Mouse (Mus musculus) hindbrain, postnatal 0 days (tissue): ENCODE measurements around the gene Olfr1110. TPM values are rescaled to one million over a fixed set of nuclear protein-coding genes. Genes with fewer than 3 reads are reported as not detected.
"Not testable (repeated sequence)": the region's sequence is repeated elsewhere in the genome, so short reads cannot be mapped to it uniquely, and the experiment has no call there.

Source experiments
- ATAC-seq: fragments of 200-750 bp; cut with Nextera tagmentation; 2 replicates; pipeline ENCODE4 v1.8.0; 2017; ENCODE audit warnings: mild to moderate bottlenecking, moderate TSS enrichment, moderate library complexity
- DNase-seq: peaks from one replicate; pipeline ENCODE4 v3.0.0-alpha.2; 2015; ENCODE audit warnings: low spot score
- H3K27ac ChIP-seq: fragments of 300-500 bp; sonication (generic); 2 replicates; pipeline ENCODE4 v1.5.1; 2014; ENCODE audit warnings: mild to moderate bottlenecking
- H3K27me3 ChIP-seq: fragments of 300-500 bp; sonication (generic); 2 replicates; pipeline ENCODE4 v1.6.1; 2014; ENCODE audit warnings: low read length, mixed read lengths; ENCODE audit not compliant: insufficient read depth
- H3K36me3 ChIP-seq: fragments of 300-500 bp; sonication (generic); 2 replicates; pipeline ENCODE4 v1.6.1; 2014; ENCODE audit warnings: low read length, mixed read lengths; ENCODE audit not compliant: insufficient read depth
- H3K4me1 ChIP-seq: fragments of 300-500 bp; sonication (generic); 2 replicates; pipeline ENCODE4 v1.6.1; 2014; ENCODE audit warnings: antibody characterized with exemption, low read length, mixed read lengths; ENCODE audit not compliant: insufficient read depth
- H3K4me2 ChIP-seq: fragments of 300-500 bp; sonication (generic); 2 replicates; pipeline ENCODE4 v1.6.1; 2014; ENCODE audit warnings: low read depth, mild to moderate bottlenecking, low read length, moderate library complexity, mixed read lengths
- H3K4me3 ChIP-seq: fragments of 300-500 bp; sonication (generic); 2 replicates; pipeline ENCODE4 v1.5.1; 2014; ENCODE audit warnings: low read length
- H3K9ac ChIP-seq: fragments of 300-500 bp; sonication (generic); replicated peaks from 2 replicates; pipeline ENCODE4 v1.6.1; 2014; ENCODE audit warnings: mild to moderate bottlenecking, low read length, moderate library complexity, mixed read lengths
- H3K9me3 ChIP-seq: fragments of 300-500 bp; sonication (generic); 2 replicates; pipeline ENCODE4 v1.6.1; 2016; ENCODE audit warnings: low read length, mixed read lengths
- CTCF ChIP-seq: IDR thresholded peaks from 2 replicates; pipeline ENCODE4 v1.5.1; 2016; ENCODE audit warnings: antibody characterized with exemption, control low read depth, low read depth
- WGBS: fragments of 180-500 bp; shearing (Covaris S2); extraction: QIAGEN DNeasy Blood & Tissue Kit; methylation state at CpG from one replicate; pipeline ENCODE4 v1.1.7; 2014; 5-methylcytosine and 5-hydroxymethylcytosine counted together
- polyA plus RNA-seq: library from polyadenylated mRNA; unstranded; fragments of >200 nt; fragmentation: Nextera tagmentation; extraction: Ambion mirVana; gene quantifications from 2 replicates; pipeline ENCODE4 v1.2.1, GENCODE M21; 2015
- total RNA-seq: library from RNA; depleted of rRNA; stranded (reverse); fragments of >200 nt; gene quantifications from 2 replicates; pipeline ENCODE4 v1.2.3, GENCODE M21; 2014; rRNA removed

Gene Olfr1110
- total RNA-seq (not detected in 2 replicates), polyA plus RNA-seq (not detected in 2 replicates)

- no peaks in the 10 kb centered on the region for H3K9me3 ChIP-seq
- no peak for DNase-seq
- no peak for TF ChIP-seq CTCF
- no peak within 1 kb of the TSS for H3K4me2 ChIP-seq
- no peak within 1 kb of the TSS for H3K9ac ChIP-seq
- no peak for ATAC-seq
- H3K27ac ChIP-seq, result no peak within 1 kb of the TSS
- 75% methylated on average over 1 of the region's 1 CpGs for WGBS
- no peaks in the 10 kb centered on the region for H3K36me3 ChIP-seq
- H3K4me3 ChIP-seq, result no peak within 1 kb of the TSS
- H3K4me1 ChIP-seq, result no peaks in the 10 kb centered on the region
- H3K27me3 ChIP-seq, result no peaks in the 10 kb centered on the region
Measured at GRCm38 (mm10) chr2:87140200-87140599, at the start of gene Olfr1110. Olfr1110 (minus strand) TSS chr2:87140300.

GRCm38 (mm10) chr2:87187498-87187897 is 47.4 kb upstream of the Olfr1110 start, which contains the start of gene Olfr1112:
Olfr1112 (plus strand) TSS chr2:87187798.
- H3K36me3 ChIP-seq, result no peaks in the 10 kb centered on the region
- no peak within 1 kb of the TSS for H3K27ac ChIP-seq
- DNase-seq, result no peak
- no peaks in the 10 kb centered on the region for H3K27me3 ChIP-seq
- 88% methylated on average over 1 of the region's 1 CpGs for WGBS
- no peak for TF ChIP-seq CTCF
- H3K4me1 ChIP-seq, result no peaks in the 10 kb centered on the region
- H3K9ac ChIP-seq, result no peak within 1 kb of the TSS
- no peak for ATAC-seq
- no peak within 1 kb of the TSS for H3K4me3 ChIP-seq
- H3K4me2 ChIP-seq, result no peak within 1 kb of the TSS
- no peaks in the 10 kb centered on the region for H3K9me3 ChIP-seq

GRCm38 (mm10) chr2:87167731-87168130 is 27.6 kb upstream of the Olfr1110 start:
- WGBS, result 81% methylated on average over 2 of the region's 2 CpGs
- H3K27ac ChIP-seq, H3K36me3 ChIP-seq, DNase-seq, H3K9ac ChIP-seq, H3K4me2 ChIP-seq, ATAC-seq, H3K27me3 ChIP-seq, H3K4me1 ChIP-seq, H3K9me3 ChIP-seq, H3K4me3 ChIP-seq: not testable (repeated sequence)

GRCm38 (mm10) chr2:87152524-87152923 is 12.4 kb upstream of the Olfr1110 start, which contains the start of gene Olfr1111:
Olfr1111 (minus strand) TSS chr2:87152624.
- H3K36me3 ChIP-seq, result no peaks in the 10 kb centered on the region
- TF ChIP-seq CTCF, result no peak
- H3K27me3 ChIP-seq, result no peaks in the 10 kb centered on the region
- DNase-seq (no peak), ATAC-seq (no peak)
- H3K4me1 ChIP-seq, result no peaks in the 10 kb centered on the region
- H3K9ac ChIP-seq, result no peak within 1 kb of the TSS
- H3K27ac ChIP-seq, result no peak within 1 kb of the TSS
- H3K4me3 ChIP-seq, result no peak within 1 kb of the TSS
- no peak within 1 kb of the TSS for H3K4me2 ChIP-seq
- no peaks in the 10 kb centered on the region for H3K9me3 ChIP-seq

GRCm38 (mm10) chr2:87114467-87114866 is 25.6 kb downstream of the Olfr1110 start, which contains the start of gene Olfr259:
Olfr259 (minus strand) TSS chr2:87114567.
- H3K4me1 ChIP-seq, result no peaks in the 10 kb centered on the region
- ATAC-seq, result no peak
- H3K9ac ChIP-seq, result no peak within 1 kb of the TSS
- H3K4me3 ChIP-seq, result no peak within 1 kb of the TSS
- TF ChIP-seq CTCF, result no peak
- no peaks in the 10 kb centered on the region for H3K27me3 ChIP-seq
- no peak within 1 kb of the TSS for H3K27ac ChIP-seq
- no peak within 1 kb of the TSS for H3K4me2 ChIP-seq
- DNase-seq, result no peak
- H3K9me3 ChIP-seq, result no peaks in the 10 kb centered on the region
- H3K36me3 ChIP-seq, result no peaks in the 10 kb centered on the region

- Histone ChIP-seq H3K9ac (no peak within 1 kb of the TSS), H3K4me3 (no peak within 1 kb of the TSS), H3K27me3 (no peaks in the 10 kb centered on the region), H3K36me3 (no peaks in the 10 kb centered on the region), H3K27ac (no peak within 1 kb of the TSS), H3K9me3 (no peaks in the 10 kb centered on the region), H3K4me2 (no peak within 1 kb of the TSS), H3K4me1 (no peaks in the 10 kb centered on the region)
- no peak for TF ChIP-seq CTCF
- WGBS, result 50% methylated on average over 1 of the region's 1 CpGs
- DNase-seq (no peak), ATAC-seq (no peak)
Measured at GRCm38 (mm10) chr2:87095908-87096307, 44.2 kb downstream of the Olfr1110 start, which contains the start of gene Olfr1109. Olfr1109 (minus strand) TSS chr2:87096008.

Other genes starting within 250 kb of the Olfr1110 start
- not detected in 2 replicates for gene Olfr1097, start 248.1 kb downstream of the Olfr1110 start, total RNA-seq
- not detected in 2 replicates for gene Olfr1097, start 248.1 kb downstream of the Olfr1110 start, polyA plus RNA-seq
- not detected in 2 replicates for gene Olfr1098, start 215.8 kb downstream of the Olfr1110 start, total RNA-seq
- gene Olfr1098, start 215.8 kb downstream of the Olfr1110 start, polyA plus RNA-seq, result not detected in 2 replicates
- not detected in 2 replicates for gene Olfr1099, start 179.6 kb downstream of the Olfr1110 start, total RNA-seq
- not detected in 2 replicates for gene Olfr1099, start 179.6 kb downstream of the Olfr1110 start, polyA plus RNA-seq
- gene Olfr1100, start 160.3 kb downstream of the Olfr1110 start, total RNA-seq, result not detected in 2 replicates
- gene Olfr1100, start 160.3 kb downstream of the Olfr1110 start, polyA plus RNA-seq, result not detected in 2 replicates
- gene Olfr1101, start 149.1 kb downstream of the Olfr1110 start, total RNA-seq, result not detected in 2 replicates
- not detected in 2 replicates for gene Olfr1101, start 149.1 kb downstream of the Olfr1110 start, polyA plus RNA-seq
- gene Olfr1102, start 141.9 kb downstream of the Olfr1110 start, total RNA-seq, result not detected in 2 replicates
- gene Olfr1102, start 141.9 kb downstream of the Olfr1110 start, polyA plus RNA-seq, result not detected in 2 replicates
- not detected in 2 replicates for gene Olfr1104, start 113.2 kb downstream of the Olfr1110 start, total RNA-seq
- gene Olfr1104, start 113.2 kb downstream of the Olfr1110 start, polyA plus RNA-seq, result not detected in 2 replicates
- not detected in 2 replicates for gene Olfr1105, start 103.8 kb downstream of the Olfr1110 start, total RNA-seq
- gene Olfr1105, start 103.8 kb downstream of the Olfr1110 start, polyA plus RNA-seq, result not detected in 2 replicates
- gene Olfr1106, start 88.0 kb downstream of the Olfr1110 start, total RNA-seq, result not detected in 2 replicates
- not detected in 2 replicates for gene Olfr1106, start 88.0 kb downstream of the Olfr1110 start, polyA plus RNA-seq
- gene Olfr1107, start 64.5 kb downstream of the Olfr1110 start, total RNA-seq, result not detected in 2 replicates
- not detected in 2 replicates for gene Olfr1107, start 64.5 kb downstream of the Olfr1110 start, polyA plus RNA-seq
- gene Olfr1109, start 44.3 kb downstream of the Olfr1110 start, total RNA-seq, result not detected in 2 replicates
- gene Olfr1109, start 44.3 kb downstream of the Olfr1110 start, polyA plus RNA-seq, result not detected in 2 replicates
- gene Olfr259, start 25.7 kb downstream of the Olfr1110 start, total RNA-seq, result not detected in 2 replicates
- not detected in 2 replicates for gene Olfr259, start 25.7 kb downstream of the Olfr1110 start, polyA plus RNA-seq
- gene Olfr1111, start 12.3 kb upstream of the Olfr1110 start, total RNA-seq, result not detected in 2 replicates
- not detected in 2 replicates for gene Olfr1111, start 12.3 kb upstream of the Olfr1110 start, polyA plus RNA-seq
- not detected in 2 replicates for gene Olfr1112, start 47.5 kb upstream of the Olfr1110 start, total RNA-seq
- gene Olfr1112, start 47.5 kb upstream of the Olfr1110 start, polyA plus RNA-seq, result not detected in 2 replicates
- gene Olfr1113, start 68.7 kb upstream of the Olfr1110 start, total RNA-seq, result not detected in 2 replicates
- gene Olfr1113, start 68.7 kb upstream of the Olfr1110 start, polyA plus RNA-seq, result not detected in 2 replicates
- not detected in 2 replicates for gene Olfr1115, start 107.7 kb upstream of the Olfr1110 start, total RNA-seq
- gene Olfr1115, start 107.7 kb upstream of the Olfr1110 start, polyA plus RNA-seq, result not detected in 2 replicates
- gene Olfr1116, start 127.2 kb upstream of the Olfr1110 start, total RNA-seq, result not detected in 2 replicates
- not detected in 2 replicates for gene Olfr1116, start 127.2 kb upstream of the Olfr1110 start, polyA plus RNA-seq
- gene Olfr1118, start 167.3 kb upstream of the Olfr1110 start, total RNA-seq, result not detected in 2 replicates
- not detected in 2 replicates for gene Olfr1118, start 167.3 kb upstream of the Olfr1110 start, polyA plus RNA-seq
- gene Olfr1120, start 214.5 kb upstream of the Olfr1110 start, total RNA-seq, result not detected in 2 replicates
- gene Olfr1120, start 214.5 kb upstream of the Olfr1110 start, polyA plus RNA-seq, result not detected in 2 replicates
- gene Olfr1121, start 229.6 kb upstream of the Olfr1110 start, total RNA-seq, result not detected in 2 replicates
- gene Olfr1121, start 229.6 kb upstream of the Olfr1110 start, polyA plus RNA-seq, result not detected in 2 replicates
- gene Olfr1122, start 245.5 kb upstream of the Olfr1110 start, total RNA-seq, result not detected in 2 replicates
- not detected in 2 replicates for gene Olfr1122, start 245.5 kb upstream of the Olfr1110 start, polyA plus RNA-seq